Mouse (Mus musculus) lung, embryonic 14.5 days (tissue): Measurements from ENCODE around the gene Flii. TPM values are rescaled to one million over a fixed set of nuclear protein-coding genes. Genes with fewer than 3 reads are reported as not detected.
A peak's percentile ranks its signal among the peaks of the same experiment; 100 is the strongest.

Experiments
- ATAC-seq: fragments of 200-750 bp; cut with Nextera tagmentation; 2 replicates; pipeline ENCODE4 v1.8.0; 2017; ENCODE audit warnings: mild to moderate bottlenecking, moderate TSS enrichment, moderate library complexity; ENCODE audit not compliant: insufficient read depth
- DNase-seq: peaks from one replicate; pipeline ENCODE4 v3.0.0-alpha.2; 2015
- H3K27ac ChIP-seq: fragments of 300-500 bp; sonication (generic); 2 replicates; pipeline ENCODE4 v1.5.1; 2014; ENCODE audit warnings: low read depth, mild to moderate bottlenecking, moderate library complexity
- H3K27me3 ChIP-seq: fragments of 300-500 bp; sonication (generic); 2 replicates; pipeline ENCODE4 v1.6.1; 2014; ENCODE audit warnings: low read length, control low read depth; ENCODE audit not compliant: insufficient read depth
- H3K36me3 ChIP-seq: fragments of 300-500 bp; sonication (generic); 2 replicates; pipeline ENCODE4 v1.6.1; 2014; ENCODE audit warnings: control low read depth; ENCODE audit not compliant: insufficient read depth
- H3K4me1 ChIP-seq: fragments of 300-500 bp; sonication (generic); 2 replicates; pipeline ENCODE4 v1.6.1; 2014; ENCODE audit warnings: antibody characterized with exemption, control low read depth; ENCODE audit not compliant: insufficient read depth
- H3K4me2 ChIP-seq: fragments of 300-500 bp; sonication (generic); 2 replicates; pipeline ENCODE4 v1.6.1; 2014; ENCODE audit warnings: mild to moderate bottlenecking
- H3K4me3 ChIP-seq: fragments of 300-500 bp; sonication (generic); 2 replicates; pipeline ENCODE4 v1.5.1; 2014; ENCODE audit warnings: low read depth, low read length
- H3K9ac ChIP-seq: fragments of 300-500 bp; sonication (generic); 2 replicates; pipeline ENCODE4 v1.6.1; 2014
- H3K9me3 ChIP-seq: fragments of 300-500 bp; sonication (generic); 2 replicates; pipeline ENCODE4 v1.6.1; 2016; ENCODE audit warnings: low read depth, low read length, control low read depth
- CTCF ChIP-seq: IDR thresholded peaks from 2 replicates; pipeline ENCODE4 v1.5.1; 2016; ENCODE audit warnings: antibody characterized with exemption, low read depth
- WGBS: fragments of 180-500 bp; shearing (Covaris S2); extraction: QIAGEN DNeasy Blood & Tissue Kit; methylation state at CpG from one replicate; pipeline ENCODE4 v1.1.7; 2014; 5-methylcytosine and 5-hydroxymethylcytosine counted together
- polyA plus RNA-seq: library from polyadenylated mRNA; unstranded; fragments of >200 nt; fragmentation: Nextera tagmentation; extraction: Ambion mirVana; gene quantifications from 2 replicates; pipeline ENCODE4 v1.2.1, GENCODE M21; 2014

The Flii gene
- polyA plus RNA-seq, 1 experiment from 2014 or later: 88.6 TPM

GRCm38 (mm10) chr11:60734206-60734605 is 7.1 kb upstream of the Flii start:
- H3K4me3 ChIP-seq: no peak overlapping the region
- WGBS: 75% methylated on average over 2 of the region's 2 CpGs
- no peaks in the 10 kb centered on the region for H3K9me3 ChIP-seq
- H3K4me1 ChIP-seq: 0 out of 2 replicates have a peak, but pooled peaks cover 2% of the 10 kb centered on the region
- no peak overlapping the region for H3K27ac ChIP-seq
- H3K4me2 ChIP-seq: no peak overlapping the region
- DNase-seq: no peak
- TF ChIP-seq CTCF: no peak
- peaks cover 27% of the 10 kb centered on the region for H3K36me3 ChIP-seq
- ATAC-seq: no peak
- no peak overlapping the region for H3K9ac ChIP-seq
- no peaks in the 10 kb centered on the region for H3K27me3 ChIP-seq

- DNase-seq: no peak
- Histone ChIP-seq H3K4me1 (peaks cover 14% of the 10 kb centered on the region), H3K9me3 (no peaks in the 10 kb centered on the region), H3K4me3 (no peak overlapping the region), H3K27me3 (no peaks in the 10 kb centered on the region), H3K4me2 (no peak overlapping the region), H3K9ac (no peak overlapping the region), H3K27ac (no peak overlapping the region), H3K36me3 (peaks cover 21% of the 10 kb centered on the region)
- 89% methylated on average over 14 of the region's 14 CpGs for WGBS
- no peak for TF ChIP-seq CTCF
- ATAC-seq: no peak
Measured at GRCm38 (mm10) chr11:60731251-60731650, 4.2 kb upstream of the Flii start.

GRCm38 (mm10) chr11:60730169-60730568 is 3.1 kb upstream of the Flii start:
- Histone ChIP-seq H3K9ac (no peak overlapping the region), H3K27me3 (no peaks in the 10 kb centered on the region), H3K9me3 (no peaks in the 10 kb centered on the region), H3K4me3 (no peak overlapping the region), H3K27ac (no peak overlapping the region), H3K4me1 (peaks cover 18% of the 10 kb centered on the region), H3K4me2 (no peak overlapping the region), H3K36me3 (peaks cover 21% of the 10 kb centered on the region)
- DNase-seq (no peak), ATAC-seq (no peak)
- WGBS: 83% methylated on average over 9 of the region's 9 CpGs
- no peak for TF ChIP-seq CTCF

GRCm38 (mm10) chr11:60729217-60729641 is 2.2 kb upstream of the Flii start:
- H3K27ac ChIP-seq: no peak overlapping the region
- peak overlapping the region; percentile 87; the same call in 1 of the 2 replicates for H3K4me3 ChIP-seq
- H3K4me1 ChIP-seq: peaks cover 18% of the 10 kb centered on the region
- peaks cover 30% of the 10 kb centered on the region for H3K36me3 ChIP-seq
- no peak overlapping the region for H3K9ac ChIP-seq
- 47% methylated on average over 6 of the region's 6 CpGs for WGBS
- H3K27me3 ChIP-seq: no peaks in the 10 kb centered on the region
- DNase-seq (no peak), ATAC-seq (no peak)
- no peak for TF ChIP-seq CTCF
- peak overlapping the region; percentile 77 for H3K4me2 ChIP-seq
- no peaks in the 10 kb centered on the region for H3K9me3 ChIP-seq

- H3K9ac ChIP-seq: peak within 1 kb of the TSS; percentile 87
- DNase-seq: peak; percentile 97
- no peaks in the 10 kb centered on the region for H3K9me3 ChIP-seq
- peaks cover 39% of the 10 kb centered on the region for H3K36me3 ChIP-seq
- peak; percentile 91 for ATAC-seq
- H3K27ac ChIP-seq: peak within 1 kb of the TSS; percentile 87
- H3K4me3 ChIP-seq: peak within 1 kb of the TSS; percentile 87
- peak within 1 kb of the TSS; percentile 77 for H3K4me2 ChIP-seq
- H3K27me3 ChIP-seq: no peaks in the 10 kb centered on the region
- H3K4me1 ChIP-seq: peaks cover 18% of the 10 kb centered on the region
- TF ChIP-seq CTCF: no peak
- WGBS: under 1% methylated on average over 44 of the region's 44 CpGs
Measured at GRCm38 (mm10) chr11:60728260-60728761, 1.2 kb upstream of the Flii start, which contains the start of gene Mief2. Gene Mief2 (plus strand): TSS chr11:60728398.

GRCm38 (mm10) chr11:60727392-60728140 is 503 bp upstream of the Flii start:
- WGBS: 3% methylated on average over 12 of the region's 12 CpGs
- H3K4me3 ChIP-seq: peak overlapping the region; percentile 87
- H3K9me3 ChIP-seq: no peaks in the 10 kb centered on the region
- peak overlapping the region; percentile 83 for H3K27ac ChIP-seq
- no peak for TF ChIP-seq CTCF
- H3K27me3 ChIP-seq: no peaks in the 10 kb centered on the region
- H3K4me2 ChIP-seq: peak overlapping the region; percentile 77
- DNase-seq (no peak), ATAC-seq (peak; percentile 11; the same call in 1 of the 2 replicates)
- peaks cover 18% of the 10 kb centered on the region for H3K4me1 ChIP-seq
- peaks cover 43% of the 10 kb centered on the region for H3K36me3 ChIP-seq
- peak overlapping the region; percentile 87 for H3K9ac ChIP-seq

- Histone ChIP-seq H3K27ac (no peak overlapping the region), H3K4me3 (no peak overlapping the region), H3K4me2 (no peak overlapping the region), H3K4me1 (no peaks in the 10 kb centered on the region), H3K9ac (no peak overlapping the region), H3K27me3 (no peaks in the 10 kb centered on the region), H3K9me3 (no peaks in the 10 kb centered on the region), H3K36me3 (peaks cover 99% of the 10 kb centered on the region)
- no peak for DNase-seq
- WGBS: 63% methylated on average over 5 of the region's 5 CpGs
- no peak for ATAC-seq
- no peak for TF ChIP-seq CTCF
Measured at GRCm38 (mm10) chr11:60719263-60719662, 7.8 kb downstream of the Flii start.
